In the genomic region with DNA sequence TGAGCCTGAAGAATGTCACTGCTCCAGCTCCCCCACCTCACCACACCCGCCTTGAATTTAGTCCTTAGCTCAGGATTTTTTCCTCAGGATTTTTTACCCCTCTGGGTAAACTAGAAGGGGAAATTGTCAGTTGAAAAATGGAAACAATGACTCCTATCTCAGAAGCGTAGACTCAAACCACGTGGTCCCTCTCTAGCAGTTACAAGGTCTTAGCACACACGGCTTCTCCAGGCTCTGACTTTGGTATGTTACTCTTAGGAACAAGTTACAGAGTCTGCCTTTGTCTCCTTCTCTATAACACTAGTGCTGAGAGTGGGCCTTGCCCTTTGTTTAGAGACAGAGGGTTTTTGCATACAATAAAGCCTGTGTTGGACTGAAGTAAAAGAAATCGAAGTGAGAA, we compare ENCODE assay signal across 24 mouse cellular contexts.
DNase-seq lines count a peak whose midpoint lies in the region; ATAC-seq and TF ChIP-seq lines count a peak whose summit lies in the region.
"Had no signal": no experiment of that assay in that cellular context is flagged by ENCODE, and none has a peak within 500 bp of the region (broad histone marks: within the 10 kb centered on the region; RNA-seq: fewer than 3 reads in every experiment).

No protein-coding gene starts in this region.

- H3K4me2 ChIP-seq in lung, embryonic 14.5 days: no peak overlapping the region
- no peak overlapping the region for H3K4me2 ChIP-seq in CH12.LX (ENCODE audit: insufficient read depth, low read depth, poor library complexity, severe bottlenecking)
- H3K4me2 ChIP-seq: embryonic facial prominence, embryonic 13.5 days; embryonic facial prominence, embryonic 15.5 days; forebrain, embryonic 12.5 days had no signal

- WGBS in lung, embryonic 14.5 days: 53% methylated on average over 5 of the region's 5 CpGs
- 63% methylated on average over 5 of the region's 5 CpGs for WGBS in lung, adult 2 months
- 85% methylated on average over 5 of the region's 5 CpGs for WGBS in limb, embryonic 10.5 days

- TF ChIP-seq CTCF in lung, embryonic 14.5 days (IDR thresholded peaks at IDR 0.05; ENCODE audit: low read depth): no peak
- no peak for TF ChIP-seq CTCF in lung, adult 2 months (IDR thresholded peaks at IDR 0.05; ENCODE audit: insufficient read depth, low read length)
- TF ChIP-seq CTCF in CH12.LX (conservative IDR thresholded peaks at IDR 0.05 in 1 of 2, IDR thresholded peaks at IDR 0.05 in 1 of 2; ENCODE audit: low read depth in 2 of 2, low read length in 2 of 2): no peak

- H3K79me2 ChIP-seq in CH12.LX (replicated peaks; ENCODE audit: control insufficient read depth, extremely low read depth, insufficient read depth, poor library complexity, severe bottlenecking): no peaks in the 10 kb centered on the region

- TF ChIP-seq RAD21 in CH12.LX (IDR thresholded peaks at IDR 0.05; ENCODE audit: low read depth, low read length): no peak

- TF ChIP-seq POLR2A in lung, adult 2 months (IDR thresholded peaks at IDR 0.05; ENCODE audit: borderline replicate concordance, extremely low read depth, low read depth, low read length): no peak
- no peak for TF ChIP-seq POLR2A in CH12.LX (IDR thresholded peaks at IDR 0.05; ENCODE audit: low read depth, low read length)

- TF ChIP-seq EP300 in CH12.LX (IDR thresholded peaks at IDR 0.05; ENCODE audit: low read length): no peak

- DNase-seq in lung, embryonic 14.5 days: peak; percentile 5
- DNase-seq in lung, adult 2 months: no peak
- DNase-seq in CH12.LX (ENCODE audit: extremely low read depth) (no peak), R1 (ENCODE audit: low read depth, low spot score) (peak; percentile 29)
- DNase-seq in limb, embryonic 10.5 days (ENCODE audit: low spot score): no peak
- DNase-seq in adrenal gland, adult 18-20 months (ENCODE audit: low spot score in 2 of 2): no peak
- DNase-seq in layer of hippocampus, adult 9-11 months: no peak
- DNase-seq: adrenal gland, adult 8-10 months; adrenal gland, postnatal 14 days; adrenal gland, postnatal 36 days; cerebellum, adult 11-12 months; cerebellum, adult 2 months; cerebellum, adult 9-10 months; cerebellum, postnatal 10 days; cerebellum, postnatal 25 days had no signal

- H3K36me3 ChIP-seq in lung, embryonic 14.5 days (ENCODE audit: insufficient read depth): no peaks in the 10 kb centered on the region
- H3K36me3 ChIP-seq in CH12.LX (replicated peaks in 1 of 2; ENCODE audit: control insufficient read depth in 1 of 2, insufficient read depth in 1 of 2, low read length in 1 of 2): no peaks in the 10 kb centered on the region
- H3K36me3 ChIP-seq in limb, embryonic 10.5 days: no peaks in the 10 kb centered on the region
- H3K36me3 ChIP-seq: embryonic facial prominence, embryonic 13.5 days; embryonic facial prominence, embryonic 15.5 days; forebrain, embryonic 10.5 days; forebrain, embryonic 12.5 days; G1E had no signal

- no peak overlapping the region for H3K27ac ChIP-seq in lung, embryonic 14.5 days (ENCODE audit: low read depth)
- H3K27ac ChIP-seq in CH12.LX (ENCODE audit: insufficient read depth, low read depth): no peak overlapping the region
- peak overlapping the region; percentile 50 for H3K27ac ChIP-seq in limb, embryonic 10.5 days
- H3K27ac ChIP-seq: embryonic facial prominence, embryonic 13.5 days; embryonic facial prominence, embryonic 15.5 days; forebrain, embryonic 10.5 days; forebrain, embryonic 12.5 days had no signal

- no peak for ATAC-seq in lung, embryonic 14.5 days (ENCODE audit: insufficient read depth)
- ATAC-seq: forebrain, embryonic 14.5 days; forebrain, embryonic 16.5 days; Patski had no signal

- no peaks in the 10 kb centered on the region for H3K9me3 ChIP-seq in lung, embryonic 14.5 days (ENCODE audit: low read depth, low read length)
- H3K9me3 ChIP-seq in CH12.LX (replicated peaks; ENCODE audit: low read length): no peaks in the 10 kb centered on the region
- H3K9me3 ChIP-seq in limb, embryonic 10.5 days (replicated peaks): no peaks in the 10 kb centered on the region
- H3K9me3 ChIP-seq: embryonic facial prominence, embryonic 13.5 days; embryonic facial prominence, embryonic 15.5 days; forebrain, embryonic 10.5 days; forebrain, embryonic 12.5 days had no signal

- H3K27me3 ChIP-seq in lung, embryonic 14.5 days (ENCODE audit: insufficient read depth, low read length): no peaks in the 10 kb centered on the region
- no peaks in the 10 kb centered on the region for H3K27me3 ChIP-seq in CH12.LX (replicated peaks)
- H3K27me3 ChIP-seq in limb, embryonic 10.5 days (ENCODE audit: low read depth, poor library complexity, severe bottlenecking): no peaks in the 10 kb centered on the region
- H3K27me3 ChIP-seq: embryonic facial prominence, embryonic 13.5 days; embryonic facial prominence, embryonic 15.5 days; forebrain, embryonic 12.5 days; Patski had no signal

- no peak overlapping the region for H3K4me3 ChIP-seq in lung, embryonic 14.5 days (ENCODE audit: low read depth, low read length)
- no peak overlapping the region for H3K4me3 ChIP-seq in lung, adult 2 months (replicated peaks; ENCODE audit: extremely low read depth, low read depth, low read length)
- no peak overlapping the region for H3K4me3 ChIP-seq in CH12.LX (replicated peaks in 1 of 3; ENCODE audit: low read depth in 2 of 3, low read length in 2 of 3, poor library complexity in 1 of 3)
- no peak overlapping the region for H3K4me3 ChIP-seq in limb, embryonic 10.5 days
- H3K4me3 ChIP-seq: embryonic facial prominence, embryonic 13.5 days; embryonic facial prominence, embryonic 15.5 days; erythroblast, embryonic 14.5 days; forebrain, embryonic 10.5 days; forebrain, embryonic 12.5 days had no signal

- dilution Hi-C loops in CH12.LX (cut with MboI; ENCODE audit: extremely low pct_ligation_motif_present, extremely low pct_unique_long_range_greater_than_20kb, low sequenced_read_pairs): no loop called here

- H3K9ac ChIP-seq in lung, embryonic 14.5 days: no peak overlapping the region
- no peak overlapping the region for H3K9ac ChIP-seq in CH12.LX (ENCODE audit: insufficient read depth, low read depth)
- H3K9ac ChIP-seq: embryonic facial prominence, embryonic 13.5 days; embryonic facial prominence, embryonic 15.5 days; forebrain, embryonic 12.5 days had no signal

- peaks cover 5% of the 10 kb centered on the region; the same call in 1 of the 2 replicates for H3K4me1 ChIP-seq in lung, embryonic 14.5 days (ENCODE audit: insufficient read depth)
- no peaks in the 10 kb centered on the region for H3K4me1 ChIP-seq in lung, adult 2 months (ENCODE audit: control insufficient read depth, insufficient read depth, low read length)
- H3K4me1 ChIP-seq in CH12.LX (ENCODE audit: control insufficient read depth in 1 of 2, insufficient read depth in 2 of 2): peaks cover 0 to 12% of the 10 kb centered on the region in 2 experiments; a peak in 2 of 4 replicates
- H3K4me1 ChIP-seq in limb, embryonic 10.5 days: peaks cover 36% of the 10 kb centered on the region
- H3K4me1 ChIP-seq: forebrain, embryonic 12.5 days had no signal

- in situ Hi-C loops in CH12.LX (cut with MboI; ENCODE audit: low pct_ligation_motif_present, low pct_unique_long_range_greater_than_20kb, low sequenced_read_pairs): no loop called here

TF ChIP-seq in CH12.LX, 34 proteins besides CTCF, POLR2A, EP300 and RAD21:
- TF ChIP-seq ZC3H11A (IDR thresholded peaks at IDR 0.05; ENCODE audit: low read depth, low read length): no peak
- TF ChIP-seq BHLHE40 (IDR thresholded peaks at IDR 0.05; ENCODE audit: low read depth, low read length): no peak
- 0 out of 2 replicates have a peak, but pooled peaks have one; percentile 17 for TF ChIP-seq USF2 (conservative IDR thresholded peaks at IDR 0.05; ENCODE audit: low read depth, low read length)
- TF ChIP-seq MYC (IDR thresholded peaks at IDR 0.05; ENCODE audit: low read depth, low read length): peak; percentile 30; the same call in 1 of the 2 replicates
- TF ChIP-seq MAX (IDR thresholded peaks at IDR 0.05; ENCODE audit: low read length): peak; percentile 93
- peak; percentile 27 for TF ChIP-seq JUN (IDR thresholded peaks at IDR 0.05; ENCODE audit: insufficient read depth, low read depth, low read length)

Comparison
In these comparisons a context has a peak if more than half of its experiments do, and no peak if none do; other contexts are left out.
1. DNase-seq: peak in lung, embryonic 14.5 days (single experiment) and R1 (single experiment); none in lung, adult 2 months (single experiment), CH12.LX (single experiment), limb, embryonic 10.5 days (single experiment), adrenal gland, adult 18-20 months (0 of 2) and layer of hippocampus, adult 9-11 months (single experiment).